Mouse (Mus musculus) kidney, adult 11 months (tissue): ENCODE measurements around the gene Lrrc47.
A peak's percentile ranks its signal among the peaks of the same experiment; 100 is the strongest.

Experiments used
- DNase-seq: peaks from one replicate; pipeline ENCODE4 v3.0.0; 2022

Gene Lrrc47

DNA sequence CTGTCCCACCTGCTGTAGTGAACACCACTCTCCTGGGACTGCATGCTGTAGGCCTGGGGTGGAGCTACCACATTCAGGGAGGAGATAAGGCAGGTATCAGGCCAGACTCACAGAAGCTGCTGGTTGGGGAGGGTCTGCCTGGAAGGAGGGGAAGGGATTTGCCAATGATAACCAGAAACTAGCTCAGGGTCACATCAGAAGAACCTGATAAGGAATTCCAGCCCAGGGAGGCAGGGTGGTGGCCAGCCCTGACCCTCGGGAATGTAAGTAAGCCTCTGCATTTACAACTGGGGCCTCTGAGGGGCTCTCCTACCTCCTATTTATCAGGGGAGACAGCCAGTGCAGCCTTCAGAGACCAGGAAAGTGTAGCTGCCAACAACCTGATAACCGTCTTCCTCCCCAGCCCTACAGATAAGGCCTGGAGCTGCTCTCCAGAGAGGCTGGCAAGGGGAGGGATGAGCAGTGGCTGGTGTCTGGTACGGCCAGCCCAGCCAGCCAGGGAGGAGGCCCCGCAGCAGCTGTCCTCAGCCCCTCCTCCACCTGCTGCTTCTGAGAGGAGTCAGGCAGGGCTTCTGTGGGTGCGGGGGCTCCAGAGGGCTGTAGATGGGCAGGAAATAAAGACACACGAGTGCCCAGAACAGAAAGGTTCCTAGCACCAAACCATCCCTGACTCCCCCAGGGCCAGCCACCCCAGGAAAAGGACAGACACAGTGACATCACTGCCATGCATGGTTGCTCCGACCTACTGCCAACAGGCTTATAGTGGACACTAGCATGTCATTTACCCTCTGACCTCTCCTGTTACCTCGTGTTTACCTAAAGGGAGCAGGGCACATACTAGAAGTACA is 12.4 kb downstream of the Lrrc47 start:
- DNase-seq = peak; percentile 68

DNA sequence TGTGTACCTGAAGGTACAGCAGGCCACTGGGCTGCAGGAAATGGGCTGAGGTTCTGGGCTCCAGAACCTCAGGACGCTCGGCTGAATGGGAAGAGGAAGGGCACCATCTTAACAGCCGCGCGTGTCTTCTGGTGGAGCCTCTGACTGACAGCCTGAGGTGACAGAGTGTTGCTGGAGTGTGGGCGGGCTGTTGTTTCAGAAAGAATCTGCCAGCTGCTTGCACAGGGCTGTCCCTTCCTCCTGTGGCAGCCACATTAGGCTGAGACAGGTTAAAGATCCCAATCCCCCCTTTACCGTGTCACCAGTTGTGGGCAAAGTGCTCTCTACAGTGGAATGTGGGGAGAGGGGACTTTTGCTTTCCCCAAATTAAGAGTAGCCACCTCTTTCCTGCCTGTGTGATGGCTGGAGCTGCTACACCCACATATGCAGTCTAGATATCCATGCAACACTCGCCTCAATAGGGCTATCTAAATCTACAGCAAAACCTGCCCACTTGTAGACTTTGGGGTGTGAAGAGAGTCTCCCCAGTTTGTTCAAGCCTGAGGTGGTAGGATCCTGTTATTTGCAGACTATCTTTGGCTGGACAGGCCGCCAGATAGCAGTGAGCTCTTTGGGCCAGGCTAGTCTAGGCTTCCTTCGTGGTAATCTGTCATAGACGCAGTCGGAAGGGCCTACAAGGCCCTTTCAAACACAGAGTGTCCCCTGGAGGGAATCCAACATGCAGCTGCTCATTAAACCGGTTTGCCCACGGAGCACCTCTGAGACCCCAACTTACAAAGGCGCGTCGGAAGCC is 13.4 kb downstream of the Lrrc47 start:
- DNase-seq = peak; percentile 51

DNA sequence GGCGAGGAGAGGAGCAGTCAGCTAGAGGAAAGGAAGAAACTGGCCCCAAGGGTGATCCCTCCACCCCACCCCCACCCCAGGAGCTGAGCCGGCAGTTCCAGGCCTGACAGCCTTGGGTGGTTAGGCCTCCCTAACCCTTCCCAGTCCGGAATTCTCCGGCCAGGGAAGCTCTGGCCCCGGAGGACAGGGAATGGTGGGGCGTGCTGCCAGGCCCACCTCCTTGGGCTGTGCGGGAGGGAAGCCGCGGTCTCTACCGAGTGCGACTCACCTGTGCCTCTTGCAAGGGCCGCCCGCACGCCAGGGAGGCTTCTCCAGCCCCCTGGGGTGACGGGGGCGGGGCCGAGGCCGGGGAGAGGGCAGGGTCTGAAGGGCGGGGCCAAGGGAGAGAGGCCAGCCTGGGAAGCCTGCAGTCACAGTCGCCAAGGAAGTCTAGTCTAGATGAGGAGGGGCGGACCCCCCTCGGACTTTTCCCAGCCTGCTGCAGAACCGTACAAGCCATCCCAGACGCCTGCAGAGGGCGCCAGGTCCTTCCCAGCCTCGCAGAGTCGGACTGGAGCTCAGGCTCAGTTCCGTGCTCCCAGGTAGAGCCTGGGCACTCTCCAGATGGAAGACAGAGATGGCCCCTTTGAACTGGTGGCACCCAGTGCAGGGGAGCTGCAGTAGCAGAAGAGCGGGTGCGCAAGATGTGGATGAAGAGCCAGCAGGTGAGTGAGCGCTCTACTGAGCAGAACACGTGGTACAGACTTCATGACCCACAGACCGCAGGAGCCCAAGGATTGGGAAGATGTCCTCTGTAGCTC is 14.3 kb downstream of the Lrrc47 start, which contains the start of gene Smim1:
TSS of gene Smim1 (minus strand) at position 590 of the 800 bp plus-strand sequence.
- DNase-seq = peak; percentile 97

DNA sequence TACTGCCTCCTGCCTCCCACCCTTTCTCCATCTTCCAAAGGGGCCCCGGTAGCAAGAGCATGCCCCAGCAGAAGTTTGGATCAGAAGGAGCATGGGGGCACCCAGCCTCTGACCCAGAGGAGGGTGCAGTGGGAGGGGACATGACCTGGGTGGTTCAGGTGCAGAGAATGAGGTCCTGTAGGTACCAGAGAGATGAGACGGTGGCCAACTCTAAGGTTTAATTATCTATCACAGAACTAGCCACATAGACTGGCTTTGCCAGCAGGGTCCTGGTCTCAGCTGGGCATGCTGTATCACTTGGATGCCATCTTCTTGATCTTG is 14.9 kb downstream of the Lrrc47 start:
- no peak for DNase-seq

DNA sequence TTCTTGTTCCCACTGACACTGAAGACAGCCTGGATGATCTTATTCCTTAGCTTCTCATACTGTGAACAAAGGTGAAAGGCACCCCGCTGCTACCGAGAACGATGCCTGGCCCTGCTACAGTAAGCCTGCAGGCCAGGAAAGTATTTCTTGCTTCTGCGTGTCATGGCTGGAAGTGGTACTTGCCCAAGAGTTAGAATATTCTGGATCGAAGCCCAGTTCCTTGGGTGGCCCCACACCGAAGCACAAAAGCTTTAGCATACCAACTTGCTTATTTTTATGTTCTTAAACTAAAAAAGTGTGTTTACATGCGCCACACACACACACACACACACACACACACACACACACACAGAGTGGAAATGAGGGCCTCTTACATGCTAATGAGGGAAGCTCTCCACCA is 16.5 kb downstream of the Lrrc47 start:
- no peak for DNase-seq

DNA sequence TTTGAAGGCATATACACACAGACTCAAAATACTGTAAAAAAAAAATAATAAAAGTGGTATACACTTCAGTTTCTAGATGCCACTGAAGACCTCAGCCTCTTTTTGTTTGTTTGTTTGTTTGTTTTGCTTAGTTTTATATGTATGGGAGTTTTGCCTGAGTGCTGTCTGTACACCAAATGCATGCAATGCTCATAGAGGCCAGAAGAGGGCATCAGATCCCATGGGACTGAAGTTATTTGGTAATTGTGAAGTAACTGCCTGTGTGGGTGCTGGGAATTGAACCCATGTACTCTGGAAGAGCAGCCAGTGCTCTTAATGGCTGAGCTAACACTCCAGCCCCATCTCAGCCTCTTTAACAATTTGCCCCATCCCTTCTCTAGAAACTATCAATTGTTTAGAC is 17.1 kb downstream of the Lrrc47 start:
- no peak for DNase-seq

DNA sequence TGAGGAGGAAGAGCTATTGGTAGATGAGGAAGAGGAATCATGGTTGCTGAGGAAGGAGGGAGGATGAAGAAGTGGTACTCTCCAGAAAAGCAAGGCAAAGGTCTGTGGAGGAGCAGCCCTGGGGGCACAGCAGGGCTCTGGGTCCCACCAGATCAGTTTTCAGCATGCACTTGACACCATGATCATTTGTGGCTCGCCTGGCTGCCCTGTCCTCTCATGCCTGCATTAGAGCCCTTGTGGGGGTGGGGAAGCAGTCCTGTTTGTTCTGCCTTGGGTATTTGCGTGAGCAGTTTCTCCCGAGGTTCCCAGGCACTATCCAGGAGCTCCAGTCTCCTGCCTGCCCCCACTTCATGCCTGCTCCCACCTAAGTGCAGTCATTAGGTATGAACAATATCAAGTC is 25.6 kb downstream of the Lrrc47 start:
- DNase-seq = no peak

DNA sequence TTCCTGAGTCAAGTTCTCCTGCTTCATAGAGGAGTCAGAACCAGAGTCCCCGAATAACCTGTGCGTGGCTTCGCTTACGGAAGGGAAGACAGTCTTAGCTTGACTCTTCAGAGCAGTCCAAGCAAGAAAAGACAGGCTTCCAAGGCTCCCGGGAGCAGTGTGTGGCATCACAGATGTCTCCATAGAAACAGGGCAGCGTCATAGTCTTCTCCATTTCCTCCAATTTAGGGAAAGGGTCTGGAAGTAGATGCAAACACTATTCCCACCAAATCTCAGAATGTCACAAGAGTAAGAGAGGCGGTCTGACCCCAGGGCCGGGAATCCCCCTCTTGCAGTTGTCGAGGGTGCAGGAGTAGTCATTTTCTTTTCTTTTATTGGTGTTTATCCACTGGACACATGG is 31.0 kb downstream of the Lrrc47 start, which contains the start of gene Ccdc27:
TSS of gene Ccdc27 (minus strand) at position 101 of the 400 bp plus-strand sequence.
- DNase-seq = no peak

DNA sequence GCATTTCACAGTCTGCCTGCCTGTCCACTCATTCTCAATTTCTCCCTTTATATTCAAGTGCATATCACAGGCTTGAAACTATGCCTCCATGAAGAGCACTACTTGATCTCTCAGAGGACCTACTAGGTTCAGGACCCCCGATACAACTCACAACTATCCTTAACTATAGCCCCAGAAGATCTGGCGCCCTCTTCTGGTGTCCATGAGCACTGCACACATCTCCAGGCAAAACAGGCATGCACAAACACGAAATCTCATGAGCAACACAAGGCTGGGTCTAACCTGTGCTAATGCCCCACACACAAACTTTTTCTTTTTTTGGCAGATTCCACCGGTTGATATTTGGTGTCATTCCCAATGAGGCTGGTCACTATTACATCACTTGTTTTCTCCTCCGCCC is 34.3 kb downstream of the Lrrc47 start:
- no peak for DNase-seq

DNA sequence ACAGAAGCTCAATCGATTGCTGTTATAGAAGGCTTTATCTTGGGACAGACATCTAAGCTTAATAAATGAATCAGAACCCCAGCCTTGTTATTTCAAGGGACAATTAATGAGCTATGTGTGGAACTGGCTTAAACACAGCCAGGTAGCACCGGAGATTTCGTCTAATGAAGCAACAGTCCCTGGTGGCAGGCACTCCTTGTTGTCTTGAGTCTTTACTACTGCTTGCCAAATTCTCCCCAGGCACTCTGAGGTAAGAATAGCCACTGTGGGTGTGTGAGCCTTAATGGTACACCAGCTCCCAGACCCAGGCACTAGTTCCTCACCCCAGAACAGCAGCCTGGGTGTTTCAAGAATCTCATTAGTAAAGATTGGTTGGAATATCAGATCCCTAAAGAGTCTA is 39.9 kb downstream of the Lrrc47 start:
- no peak for DNase-seq

DNA sequence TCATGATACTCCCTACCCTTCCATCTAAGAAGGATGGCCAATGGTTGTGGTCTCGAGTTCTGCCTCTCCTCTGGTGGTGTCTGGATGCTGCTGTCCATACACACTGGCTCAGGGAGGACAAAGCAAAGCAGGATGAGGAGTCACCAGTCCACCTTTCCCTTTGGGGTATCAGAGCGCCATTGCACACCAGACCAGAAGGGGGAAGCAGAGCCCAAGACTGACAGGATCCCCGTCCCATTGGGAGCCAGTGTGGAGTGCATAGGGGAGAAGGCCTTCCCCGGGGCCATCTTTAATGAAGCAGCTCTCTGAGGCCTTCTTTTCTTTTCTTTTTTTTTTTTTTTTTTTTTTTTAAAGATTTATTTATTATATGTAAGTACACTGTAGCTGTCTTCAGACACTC is 41.5 kb downstream of the Lrrc47 start:
- no peak for DNase-seq

DNA sequence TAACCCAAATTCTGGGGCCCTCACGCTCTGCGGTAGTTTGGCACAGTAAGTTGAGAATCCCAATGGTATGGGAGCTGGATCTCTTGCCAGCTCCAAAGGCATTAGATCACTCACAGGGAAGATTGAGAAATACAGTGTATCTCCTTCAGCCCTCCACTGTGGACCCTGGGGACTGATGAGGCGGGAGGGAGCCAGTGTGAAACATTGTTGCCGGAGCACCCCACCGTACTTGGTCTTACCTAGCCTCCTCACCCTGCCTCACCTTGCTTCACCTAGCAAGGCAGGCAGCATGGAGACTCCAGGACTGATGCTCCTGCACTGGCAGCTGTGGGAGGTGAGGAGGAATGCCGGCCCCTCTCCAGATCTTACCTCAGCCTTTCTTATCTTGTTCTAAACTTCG is 44.0 kb downstream of the Lrrc47 start:
- no peak for DNase-seq

DNA sequence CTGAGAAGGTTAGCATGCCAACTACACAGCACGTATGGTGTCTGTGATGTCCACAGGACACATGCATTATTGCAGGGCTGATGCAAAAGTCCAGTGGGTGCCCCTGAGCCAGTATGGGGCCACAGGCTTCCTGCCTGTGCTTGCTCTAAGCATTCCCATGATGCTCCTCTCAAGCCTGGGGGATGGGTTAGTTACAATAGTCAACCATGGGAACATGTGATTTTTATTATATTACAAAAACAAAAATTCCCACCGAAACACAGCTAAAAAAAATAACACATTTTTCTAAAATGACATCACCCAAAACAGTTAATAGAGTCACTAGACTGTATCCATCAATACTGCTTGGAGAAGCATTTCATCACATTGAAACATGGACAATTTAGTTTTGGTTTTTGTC is 44.5 kb downstream of the Lrrc47 start:
- DNase-seq = no peak

DNA sequence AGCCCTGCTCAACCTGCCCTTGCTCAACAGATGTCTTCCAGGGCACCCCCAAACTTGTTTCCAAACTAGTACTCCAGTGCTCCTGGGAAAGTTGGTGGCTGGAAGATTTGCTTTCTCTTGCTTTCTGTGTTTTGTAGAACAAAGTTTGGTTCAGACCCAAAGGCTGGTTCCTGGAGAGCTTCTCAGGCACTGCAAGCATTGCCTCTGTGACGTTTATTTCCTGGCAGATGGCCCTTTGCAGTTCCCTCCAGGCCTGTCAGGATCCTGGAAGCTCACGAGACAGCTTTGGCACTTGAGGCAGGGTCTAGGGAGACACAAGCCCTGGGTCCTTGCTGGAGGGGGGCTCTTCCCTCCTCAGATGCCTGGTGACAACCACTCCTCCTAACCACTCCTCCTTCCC is 45.1 kb downstream of the Lrrc47 start:
- DNase-seq = no peak

DNA sequence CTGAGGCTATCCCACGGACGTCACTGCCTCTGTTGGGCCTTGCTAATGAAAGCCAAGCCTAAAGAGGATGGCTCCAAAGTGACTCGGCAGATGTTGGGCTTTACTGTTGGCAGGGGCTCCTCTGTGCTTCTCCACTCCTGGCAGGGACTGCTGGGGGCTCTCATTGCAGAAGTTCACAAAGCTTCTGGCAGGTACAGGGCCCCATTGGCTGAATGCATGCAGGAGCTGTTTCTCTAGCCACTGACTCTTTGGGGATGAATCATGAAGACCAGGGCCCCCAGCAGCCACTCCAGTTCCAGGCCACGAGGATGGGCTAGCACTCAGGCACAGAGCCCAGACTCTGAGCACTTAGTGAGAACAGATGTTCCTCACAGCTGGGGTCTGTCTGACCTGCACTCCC is 46.2 kb downstream of the Lrrc47 start:
- no peak for DNase-seq

DNA sequence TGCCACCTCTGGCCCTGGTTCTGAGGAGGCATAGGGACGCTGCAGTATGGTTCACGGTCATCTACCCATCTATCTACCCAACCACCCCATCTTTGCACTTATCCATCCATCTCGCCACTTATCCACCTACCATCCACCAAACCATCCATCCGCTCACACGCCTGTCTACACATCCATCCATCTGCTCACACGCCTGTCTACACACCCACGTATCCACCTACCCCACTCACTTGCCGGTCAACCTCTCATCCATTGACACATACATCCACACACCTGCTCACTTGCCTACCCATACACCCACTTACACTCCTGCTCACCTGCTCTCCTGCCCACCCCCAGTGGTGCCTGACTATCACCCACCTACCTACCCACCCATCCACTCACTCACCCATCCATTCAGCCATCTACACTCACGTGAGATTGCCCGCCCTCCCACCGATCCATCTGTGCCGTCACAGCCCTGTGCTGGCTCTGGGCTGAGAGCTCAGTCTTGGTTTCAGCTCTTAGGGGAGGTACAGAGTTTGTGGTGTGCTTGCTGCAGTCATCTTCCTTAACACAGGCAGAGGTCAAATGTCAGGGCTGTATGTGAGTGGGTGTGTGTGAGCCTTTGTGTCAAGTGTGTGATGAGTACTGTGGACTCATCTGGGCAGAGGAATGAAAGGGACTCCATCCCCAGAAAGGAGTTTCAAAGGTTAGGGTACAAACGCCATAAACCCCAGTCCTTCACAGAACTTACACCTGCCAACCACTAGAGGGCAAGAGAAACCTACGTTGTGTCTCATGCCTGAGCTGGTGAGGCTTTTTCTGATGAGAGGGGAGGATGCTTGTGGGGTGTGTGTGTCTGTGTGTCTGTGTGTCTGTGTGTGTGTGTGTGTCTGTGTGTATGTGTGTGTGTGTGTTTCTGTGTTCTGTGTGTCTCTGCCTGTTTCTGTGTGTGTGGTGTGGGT is 53.6 kb downstream of the Lrrc47 start:
- DNase-seq = peak; percentile 13

DNA sequence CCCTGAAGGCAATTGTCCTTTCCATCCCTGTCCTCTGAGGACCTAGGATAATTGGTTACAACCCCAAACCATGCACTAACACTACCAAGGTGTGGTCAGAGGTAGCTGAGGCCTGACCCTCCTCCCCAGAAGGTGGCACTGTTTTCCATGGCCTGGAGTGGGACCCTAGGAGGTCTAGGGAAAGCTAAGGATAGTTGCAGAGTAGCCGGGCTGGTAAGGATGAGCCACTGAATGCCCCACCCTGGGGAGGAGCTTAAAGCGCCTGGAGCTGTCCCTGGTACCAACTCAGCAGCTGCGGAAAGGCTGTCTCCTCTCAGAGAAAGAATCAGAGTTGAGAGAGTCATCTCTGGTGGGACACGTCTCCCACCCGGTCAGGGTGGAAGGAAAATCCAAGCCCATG is 59.4 kb downstream of the Lrrc47 start:
- DNase-seq = peak; percentile 15
